Mouse (Mus musculus) hindbrain, embryonic 10.5 days (tissue): ENCODE measurements at regions not wholly inside any gene's neighbourhood (a gene's known extent, or its start where the extent isn't known, plus 50 kb on each side); places are given as distances from the start of the nearest gene placed in this dataset.

ENCODE experiments used
- DNase-seq: peaks from one replicate; pipeline ENCODE4 v3.0.0-alpha.2; 2017; ENCODE audit warnings: low spot score
- H3K27ac ChIP-seq: fragments of 300-500 bp; sonication (generic); 2 replicates; pipeline ENCODE4 v1.5.1; 2016; ENCODE audit warnings: mild to moderate bottlenecking, moderate library complexity
- H3K27me3 ChIP-seq: fragments of 300-500 bp; sonication (generic); 2 replicates; pipeline ENCODE4 v1.6.1; 2016; ENCODE audit warnings: mild to moderate bottlenecking; ENCODE audit not compliant: poor library complexity, insufficient read depth, severe bottlenecking
- H3K36me3 ChIP-seq: fragments of 300-500 bp; sonication (generic); 2 replicates; pipeline ENCODE4 v1.6.1; 2016; ENCODE audit warnings: mild to moderate bottlenecking, moderate library complexity
- H3K4me1 ChIP-seq: fragments of 300-500 bp; sonication (generic); replicated peaks from 2 replicates; pipeline ENCODE4 v1.6.1; 2016; ENCODE audit warnings: mild to moderate bottlenecking
- H3K4me3 ChIP-seq: fragments of 300-500 bp; sonication (generic); 2 replicates; pipeline ENCODE4 v1.5.1; 2016; ENCODE audit warnings: mild to moderate bottlenecking, moderate library complexity
- H3K9me3 ChIP-seq: fragments of 300-500 bp; sonication (generic); 2 replicates; pipeline ENCODE4 v1.6.1; 2016; ENCODE audit warnings: mild to moderate bottlenecking, moderate library complexity
- WGBS: fragments of 180-500 bp; shearing (Covaris S2); methylation state at CpG from one replicate; pipeline ENCODE4 v1.1.7; 2016; 5-methylcytosine and 5-hydroxymethylcytosine counted together

GRCm38 (mm10) chr13:34800906-34801305 is 66.3 kb downstream of the Fam50b start:
- WGBS: 73% methylated on average over 5 of the region's 5 CpGs
- H3K27me3 ChIP-seq: no peaks in the 10 kb centered on the region
- H3K36me3 ChIP-seq: no peaks in the 10 kb centered on the region
- no peaks in the 10 kb centered on the region for H3K9me3 ChIP-seq
- no peaks in the 10 kb centered on the region for H3K4me1 ChIP-seq
- DNase-seq: no peak
- no peak overlapping the region for H3K4me3 ChIP-seq
- no peak overlapping the region for H3K27ac ChIP-seq

DNA sequence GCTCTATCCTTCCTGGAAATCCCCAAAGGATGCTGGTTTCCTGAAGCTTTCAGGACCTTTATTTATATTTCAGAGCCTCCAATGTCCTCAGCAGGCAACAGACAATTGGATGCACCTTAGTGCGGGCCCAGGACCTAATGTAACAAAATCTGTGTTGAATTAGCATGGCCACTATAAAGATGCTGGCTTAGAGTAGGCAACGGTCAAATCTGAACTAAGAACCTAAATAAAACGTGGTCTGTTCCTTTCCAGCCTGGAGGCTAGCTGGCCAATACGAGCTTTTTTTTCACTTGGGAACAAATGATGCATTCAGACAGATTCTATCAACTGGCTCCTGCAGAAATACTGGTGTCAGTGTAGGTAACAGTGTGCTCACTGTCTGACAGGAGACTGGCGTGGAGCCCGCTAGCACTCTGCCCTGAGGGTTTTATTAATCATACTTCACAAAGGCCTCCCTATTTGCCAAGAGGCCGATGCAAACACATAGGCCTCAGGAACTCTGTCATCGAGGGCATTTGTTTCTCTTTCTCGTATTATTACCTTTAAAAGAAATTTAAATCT is 68.5 kb upstream of the Prpf4b start:
- peak; percentile 12 for DNase-seq
- Histone ChIP-seq H3K9me3 (no peaks in the 10 kb centered on the region), H3K36me3 (no peaks in the 10 kb centered on the region), H3K27ac (peak overlapping the region; percentile 12; the same call in 1 of the 2 replicates), H3K4me3 (no peak overlapping the region), H3K27me3 (no peaks in the 10 kb centered on the region), H3K4me1 (peaks cover 5% of the 10 kb centered on the region; the same call in 1 of the 2 replicates)
- WGBS: 67% methylated on average over 9 of the region's 9 CpGs

DNA sequence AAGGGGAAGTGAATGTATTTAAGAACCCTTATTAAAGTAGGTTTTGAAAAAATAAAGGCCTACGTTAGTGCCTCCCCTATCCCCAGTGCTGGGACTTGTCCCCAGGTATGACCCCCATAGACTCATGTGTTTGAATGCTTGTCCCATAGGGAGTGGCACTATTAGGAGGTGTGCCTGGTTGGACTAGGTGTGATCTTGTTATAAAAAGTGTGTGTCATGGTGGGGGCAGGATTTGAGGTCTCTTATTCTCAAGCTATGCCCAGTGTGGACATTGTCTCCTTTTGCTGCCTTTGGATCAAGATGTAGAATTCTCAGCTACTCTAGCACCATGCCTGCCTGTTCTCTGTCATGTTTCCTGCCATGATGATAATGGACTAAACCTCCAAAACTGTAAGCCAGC is 65.6 kb upstream of the Prpf4b start:
- Histone ChIP-seq H3K4me3 (no peak overlapping the region), H3K36me3 (0 out of 2 replicates have a peak, but pooled peaks cover 4% of the 10 kb centered on the region), H3K9me3 (peaks cover 16% of the 10 kb centered on the region), H3K27me3 (no peaks in the 10 kb centered on the region), H3K4me1 (peaks cover 15% of the 10 kb centered on the region), H3K27ac (no peak overlapping the region)
- 89% methylated on average over 1 of the region's 1 CpGs for WGBS
- DNase-seq: no peak

- 0 out of 2 replicates have a peak, but pooled peaks cover 4% of the 10 kb centered on the region for H3K36me3 ChIP-seq
- 22% methylated on average over 18 of the region's 18 CpGs for WGBS
- peak overlapping the region; percentile 23; the same call in 1 of the 2 replicates for H3K4me3 ChIP-seq
- H3K4me1 ChIP-seq: peaks cover 35% of the 10 kb centered on the region
- peak overlapping the region; percentile 91 for H3K27ac ChIP-seq
- H3K27me3 ChIP-seq: no peaks in the 10 kb centered on the region
- peak; percentile 78 for DNase-seq
- H3K9me3 ChIP-seq: peaks cover 16% of the 10 kb centered on the region
Observed at GRCm38 (mm10) chr13:34814161-34815056, 60.7 kb upstream of the Prpf4b start.

GRCm38 (mm10) chr13:34815057-34815410 is 60.1 kb upstream of the Prpf4b start:
- DNase-seq: no peak
- H3K4me1 ChIP-seq: peaks cover 35% of the 10 kb centered on the region
- 24% methylated on average over 3 of the region's 3 CpGs for WGBS
- peak overlapping the region; percentile 23; the same call in 1 of the 2 replicates for H3K4me3 ChIP-seq
- H3K27me3 ChIP-seq: no peaks in the 10 kb centered on the region
- H3K9me3 ChIP-seq: peaks cover 16% of the 10 kb centered on the region
- peak overlapping the region; percentile 91 for H3K27ac ChIP-seq
- 0 out of 2 replicates have a peak, but pooled peaks cover 4% of the 10 kb centered on the region for H3K36me3 ChIP-seq

DNA sequence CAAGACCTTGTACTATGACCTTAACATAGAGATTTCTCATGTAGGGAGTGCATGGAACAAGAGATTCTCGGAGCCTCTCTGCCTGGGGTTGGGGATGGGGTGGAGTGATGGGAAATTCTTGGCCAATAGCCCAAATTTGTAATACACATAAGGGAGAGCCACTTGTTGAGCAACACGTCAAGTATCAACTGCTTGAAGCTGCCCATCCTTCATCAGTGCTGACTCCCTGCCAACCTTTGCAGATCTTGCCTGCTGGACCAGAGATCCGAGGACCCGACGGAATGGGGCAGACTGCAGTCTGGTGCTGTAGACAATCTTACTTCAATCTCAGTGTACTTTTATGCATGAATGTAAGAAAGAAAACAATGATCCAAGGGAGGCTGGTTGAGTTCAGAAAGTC is 56.9 kb upstream of the Prpf4b start:
- H3K27ac ChIP-seq: no peak overlapping the region
- no peak overlapping the region for H3K4me3 ChIP-seq
- 89% methylated on average over 5 of the region's 5 CpGs for WGBS
- H3K27me3 ChIP-seq: no peaks in the 10 kb centered on the region
- H3K4me1 ChIP-seq: peaks cover 35% of the 10 kb centered on the region
- H3K9me3 ChIP-seq: peaks cover 3% of the 10 kb centered on the region; the same call in 1 of the 2 replicates
- DNase-seq: no peak
- no peaks in the 10 kb centered on the region for H3K36me3 ChIP-seq

DNA sequence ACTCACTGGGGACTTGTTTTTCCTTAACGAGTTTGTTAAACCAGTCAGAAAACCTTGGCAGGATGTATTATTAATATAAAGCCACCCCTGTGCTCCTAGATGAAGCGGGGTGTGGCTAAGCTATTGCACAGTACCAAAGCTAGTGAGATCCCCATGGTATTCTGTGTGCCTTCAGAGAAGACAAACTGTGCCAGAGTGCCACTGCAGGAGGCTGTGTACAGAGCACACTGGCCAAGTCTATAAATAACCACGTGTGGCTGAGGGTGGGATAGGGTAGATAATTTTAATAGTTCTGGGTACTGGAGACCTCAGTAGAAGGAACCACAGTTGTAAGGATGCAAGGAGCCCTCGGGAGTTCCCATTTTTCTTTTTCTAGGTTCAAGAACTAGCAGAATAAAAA is 54.7 kb upstream of the Prpf4b start:
- Histone ChIP-seq H3K36me3 (no peaks in the 10 kb centered on the region), H3K27me3 (no peaks in the 10 kb centered on the region), H3K9me3 (no peaks in the 10 kb centered on the region), H3K4me1 (peaks cover 17% of the 10 kb centered on the region), H3K4me3 (no peak overlapping the region), H3K27ac (no peak overlapping the region)
- no peak for DNase-seq
- WGBS: 80% methylated on average over 4 of the region's 4 CpGs

DNA sequence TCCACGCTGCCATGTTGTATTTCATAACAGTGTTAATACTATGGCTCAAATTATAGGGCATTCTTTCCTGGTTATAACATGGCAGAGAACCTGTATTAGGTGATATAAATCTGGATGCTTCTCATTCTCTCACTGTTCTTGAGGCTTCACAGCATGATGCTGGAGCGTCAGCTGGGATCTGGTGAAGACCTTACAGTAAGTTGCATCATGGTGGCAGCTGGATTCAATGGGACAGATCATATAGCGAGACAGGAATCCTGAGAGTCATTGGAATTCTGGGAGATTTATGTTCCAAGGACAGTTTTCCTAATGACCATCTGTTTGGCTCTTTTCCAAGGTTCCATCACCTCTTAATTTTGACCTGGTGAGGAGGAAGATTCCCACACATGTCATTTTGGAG is 53.2 kb upstream of the Prpf4b start:
- H3K27me3 ChIP-seq: no peaks in the 10 kb centered on the region
- no peak overlapping the region for H3K27ac ChIP-seq
- H3K4me3 ChIP-seq: no peak overlapping the region
- H3K4me1 ChIP-seq: peaks cover 4% of the 10 kb centered on the region
- 96% methylated on average over 3 of the region's 3 CpGs for WGBS
- 0 out of 2 replicates have a peak, but pooled peaks cover 2% of the 10 kb centered on the region for H3K9me3 ChIP-seq
- no peak for DNase-seq
- H3K36me3 ChIP-seq: no peaks in the 10 kb centered on the region

- no peak for DNase-seq
- H3K4me1 ChIP-seq: peaks cover 17% of the 10 kb centered on the region
- no peak overlapping the region for H3K4me3 ChIP-seq
- no peak overlapping the region for H3K27ac ChIP-seq
- H3K27me3 ChIP-seq: no peaks in the 10 kb centered on the region
- WGBS: 88% methylated on average over 1 of the region's 1 CpGs
- H3K36me3 ChIP-seq: no peaks in the 10 kb centered on the region
- 0 out of 2 replicates have a peak, but pooled peaks cover 2% of the 10 kb centered on the region for H3K9me3 ChIP-seq
Observed at GRCm38 (mm10) chr13:34824157-34824556, 50.9 kb upstream of the Prpf4b start.
